Mouse (Mus musculus) left cerebral cortex, postnatal 14 days (tissue): ENCODE results near the gene Cnksr1. TPM values are rescaled to one million over a fixed set of nuclear protein-coding genes. Genes with fewer than 3 reads are reported as not detected.
"Not testable (repeated sequence)": the region's sequence is repeated elsewhere in the genome, so short reads cannot be mapped to it uniquely, and the experiment has no call there.

Experiments used
- DNase-seq, 2 experiments: peaks; one replicate each; pipeline ENCODE4 v3.0.0; 2021 to 2022; ENCODE audit warnings: low spot score in 2 of 2, mixed read lengths in 1 of 2
- intact Hi-C: fragments of 180-260 bp; cut with DNase I; formaldehyde crosslinking; loops from one replicate; pipeline ENCODE4 v1.15.1; 2025
- long read RNA-seq, 2 experiments: library from polyadenylated mRNA; stranded (forward); transcript quantifications; one replicate each; pipeline ENCODE4 v2.0.0; 2021
- total RNA-seq, 2 experiments: library from RNA; stranded (reverse); gene quantifications; 2 replicates each; pipeline ENCODE4 v1.2.3; 2021

The Cnksr1 gene
- total RNA-seq, result under 1 TPM in 1 of 2 experiments, not detected in 1; 0.24 TPM
- long read RNA-seq, experiment 1, result 0 reads
- long read RNA-seq, experiment 2, result 0 reads

DNA sequence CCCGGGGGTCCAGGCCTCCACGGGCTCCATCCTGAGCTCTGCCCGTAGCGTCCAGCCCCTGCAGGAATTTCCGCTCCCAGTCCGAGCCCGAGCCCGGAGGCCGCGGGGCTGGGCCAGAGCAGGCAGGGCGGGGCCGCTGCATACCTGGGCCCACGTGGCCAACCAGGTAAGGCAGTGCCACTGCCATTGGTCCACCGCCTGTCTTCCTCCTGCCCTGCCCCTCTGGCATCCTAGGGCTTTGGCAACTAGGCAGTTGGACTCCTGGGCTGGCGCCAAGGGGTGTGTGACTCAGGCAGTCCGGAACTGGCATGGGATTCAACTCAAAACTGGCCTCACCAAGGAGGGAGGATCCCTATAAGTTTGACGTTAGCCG is at the start of gene Cnksr1:
Cnksr1 (minus strand) TSS at position 121 of the 373 bp plus-strand sequence.
- intact Hi-C loops, result no loop called here
- DNase-seq, result peak; percentile 28 to 37

DNA sequence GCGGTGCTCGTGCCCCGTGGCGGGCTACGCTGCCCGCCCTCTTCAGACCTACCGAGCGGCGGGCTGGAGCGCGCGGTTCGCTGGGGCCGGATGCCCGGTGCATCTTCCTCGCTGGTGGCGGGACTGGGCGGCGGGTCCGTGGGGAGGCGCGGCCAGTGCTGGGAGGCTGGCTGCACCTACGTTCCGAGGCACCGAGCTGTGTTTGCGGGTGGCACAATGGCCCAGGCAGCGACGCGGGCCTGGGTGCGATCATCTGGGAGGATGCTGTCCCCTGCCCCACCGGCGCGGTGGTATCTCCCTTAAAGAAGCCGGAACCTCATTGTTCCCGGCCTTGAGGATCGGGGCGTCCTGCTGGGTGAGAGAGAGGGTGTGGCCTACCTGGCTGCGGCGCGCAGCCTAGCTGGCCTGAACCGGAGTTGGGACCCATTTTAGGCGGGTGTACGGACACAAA is 49.4 kb upstream of the Cnksr1 start, which contains the start of gene Pdik1l:
Pdik1l (minus strand) TSS at position 321 of the 451 bp plus-strand sequence.
- DNase-seq, result peak; percentile 72 to 74
- intact Hi-C loops, result loop anchor here (2.0 to 5.0 kb wide), 3 partner anchors 39 to 101 kb away; partner anchors contain the start of gene Cep85

DNA sequence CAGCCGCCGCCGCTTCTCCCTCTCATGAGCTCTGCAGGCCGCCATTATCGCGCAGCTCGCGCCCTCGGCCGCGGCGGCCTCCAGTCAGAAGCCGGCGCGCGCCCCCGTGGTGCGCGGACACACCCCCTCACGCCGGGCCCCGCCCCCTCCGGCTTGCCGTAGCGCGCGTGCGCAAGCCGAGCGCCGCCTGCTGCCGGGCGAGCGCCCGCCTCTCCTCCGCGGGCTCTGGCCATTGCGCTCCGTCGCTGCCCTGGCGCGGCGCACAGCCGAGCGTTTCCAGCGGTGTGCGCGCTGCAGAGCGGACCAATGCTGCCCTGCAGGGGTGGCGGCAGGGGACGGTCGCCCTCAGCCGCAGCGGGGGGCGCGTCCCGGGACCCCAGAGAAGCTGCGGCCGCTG is 49.0 kb upstream of the Cnksr1 start:
- DNase-seq, result peak; percentile 96 to 97
- intact Hi-C loops, result loop anchor here (2.0 to 5.0 kb wide), 2 partner anchors 70 to 100 kb away; partner anchors contain the start of gene Cep85

DNA sequence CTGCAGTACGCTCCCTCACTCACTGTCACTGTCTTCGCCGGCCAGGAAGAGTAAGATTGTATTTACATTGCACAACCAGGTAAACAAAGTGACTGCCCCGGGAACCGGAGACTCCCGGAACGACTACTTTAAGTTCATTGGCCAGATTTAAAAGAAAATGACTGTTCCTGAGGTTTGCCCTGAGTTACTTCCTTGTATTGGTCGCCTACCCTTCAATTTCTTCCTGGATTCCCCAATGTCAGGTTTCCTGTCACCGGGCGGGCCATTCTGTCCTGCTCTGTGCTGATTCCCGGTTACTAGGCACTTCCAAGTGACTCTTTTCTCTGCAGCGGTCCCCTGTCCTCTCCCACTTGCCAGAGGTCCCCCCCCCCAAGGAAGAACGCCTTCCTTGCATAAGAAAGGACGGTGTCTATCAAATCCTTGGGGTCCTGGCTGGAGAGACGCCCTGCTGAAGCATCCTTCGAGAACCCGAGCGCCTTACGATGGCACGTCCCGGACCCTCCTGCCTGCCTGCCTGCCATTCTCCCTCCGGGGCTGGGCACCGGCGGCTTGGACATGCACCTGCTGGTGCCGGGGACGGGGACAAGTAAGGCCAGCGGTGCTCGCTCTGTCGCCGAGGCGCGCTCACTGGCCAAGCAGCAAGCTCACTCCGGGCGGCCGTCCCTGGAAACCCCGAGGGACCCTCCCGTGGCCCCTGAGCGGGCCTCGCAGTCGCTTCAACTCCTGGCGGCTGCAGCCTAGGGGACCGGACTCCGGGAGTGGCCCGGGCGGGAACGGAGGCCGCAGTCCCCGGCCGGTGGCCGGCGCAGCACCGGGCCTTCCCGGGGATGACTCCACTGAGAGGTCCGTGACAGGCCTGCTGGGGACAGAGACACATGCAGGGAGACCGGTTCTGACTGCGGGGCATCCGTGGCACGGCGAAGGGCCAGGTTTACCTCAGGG is 48.3 kb upstream of the Cnksr1 start:
- DNase-seq, result peak in 1 of 2 experiments; percentile 19
- intact Hi-C loops, result loop anchor here (2.0 to 5.0 kb wide), 2 partner anchors 71 to 100 kb away; partner anchors contain the start of gene Cep85

DNA sequence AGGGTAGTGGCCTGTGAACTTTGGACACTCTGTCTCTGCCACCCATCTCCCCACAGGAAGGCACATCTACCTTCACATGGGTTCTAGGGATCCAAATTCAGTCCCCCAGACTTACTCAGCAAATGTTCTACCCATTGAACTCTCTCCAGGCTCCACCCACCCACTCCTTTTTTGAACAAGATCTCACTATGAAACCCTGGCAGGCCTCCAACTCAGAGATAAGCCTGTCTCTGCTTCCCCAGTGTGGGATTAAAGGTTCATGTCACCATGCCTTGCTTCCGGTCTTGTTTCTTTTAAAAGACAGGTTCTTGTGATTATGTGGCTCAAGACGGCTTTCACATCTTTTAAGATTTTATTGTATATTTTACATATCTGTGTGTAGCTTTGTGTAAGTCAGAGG is 46.7 kb upstream of the Cnksr1 start:
- intact Hi-C loops, result loop anchor here (5.0 kb wide), 1 partner anchor 72 kb away; no protein-coding TSS in a partner anchor
- DNase-seq, result no peak

DNA sequence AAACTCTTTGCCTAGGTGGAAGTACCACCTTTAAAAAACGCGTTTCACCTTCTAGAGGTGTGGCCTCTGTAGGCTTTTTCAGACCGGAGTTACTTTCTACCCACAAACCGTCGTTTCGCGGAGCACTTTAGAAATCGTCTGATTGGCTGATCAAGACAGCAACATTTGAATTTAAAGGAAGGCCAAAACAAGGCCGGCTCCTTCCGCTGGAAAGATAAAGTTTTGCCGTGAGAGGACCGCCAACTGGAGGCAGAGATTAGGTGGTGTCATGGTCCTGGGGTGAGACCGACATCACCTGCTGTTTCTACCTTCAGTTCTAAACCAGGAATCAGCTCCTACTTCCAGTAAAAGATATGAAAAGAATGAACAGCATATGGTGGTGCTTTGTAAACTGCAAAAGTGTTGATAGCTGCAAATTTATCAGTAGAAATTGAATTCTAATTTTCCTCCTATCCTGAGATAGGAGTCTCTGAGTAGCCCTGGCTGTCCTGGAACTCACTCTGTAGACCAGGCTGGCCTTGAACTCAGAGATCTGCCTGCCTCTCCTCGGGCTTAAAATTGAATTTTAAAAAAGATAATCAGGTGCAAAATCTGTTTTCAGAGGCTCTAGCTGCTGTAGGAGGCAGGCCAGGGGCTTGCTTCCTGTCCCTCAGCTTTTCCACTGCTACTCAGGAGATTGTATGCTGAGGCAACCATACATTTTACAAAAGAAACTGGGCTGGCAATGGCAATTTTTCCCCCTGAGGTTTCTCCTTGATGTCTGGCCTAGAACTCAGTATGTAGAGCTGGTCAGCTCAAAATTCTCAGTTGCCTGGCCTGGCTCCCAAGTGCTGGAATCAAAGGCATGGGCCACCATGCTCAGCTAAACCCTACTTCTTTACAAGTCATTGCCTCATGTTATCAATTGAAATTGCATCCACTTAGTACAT is 35.5 kb upstream of the Cnksr1 start:
- intact Hi-C loops, result no loop called here
- DNase-seq, result no peak

DNA sequence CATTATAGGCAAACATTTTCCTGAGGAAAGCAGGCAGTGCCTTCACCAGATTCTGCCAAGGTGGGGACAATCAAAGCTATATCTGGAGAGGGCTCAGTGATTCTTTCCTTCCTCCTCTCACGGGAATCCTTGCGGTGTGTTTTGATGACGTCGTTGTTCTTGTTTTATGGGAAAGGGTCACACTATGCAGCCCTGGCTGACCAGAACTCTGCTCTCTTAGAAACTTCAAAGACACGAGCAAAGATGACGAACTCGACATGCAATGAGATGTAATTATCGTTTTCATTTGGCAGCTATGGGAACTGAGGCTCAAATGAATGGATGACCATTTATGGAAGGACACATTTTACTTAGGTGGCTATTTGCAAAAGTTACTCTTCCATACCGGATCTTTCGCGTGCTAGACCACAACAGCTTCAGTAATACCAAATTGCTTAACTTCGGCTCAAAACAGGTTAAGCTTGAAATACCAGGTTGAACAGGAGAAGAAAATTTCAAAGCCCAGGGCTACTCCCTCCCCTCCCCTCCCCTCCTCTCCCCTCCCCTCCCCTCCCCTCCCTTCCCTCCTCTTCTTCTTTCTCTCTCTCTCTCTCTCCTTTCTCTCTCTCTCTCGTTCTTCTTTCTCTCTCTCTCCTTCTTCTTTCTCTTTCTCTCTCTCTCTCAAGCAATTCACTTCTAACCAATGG is 34.7 kb upstream of the Cnksr1 start:
- intact Hi-C loops, result no loop called here
- DNase-seq, result no peak

DNA sequence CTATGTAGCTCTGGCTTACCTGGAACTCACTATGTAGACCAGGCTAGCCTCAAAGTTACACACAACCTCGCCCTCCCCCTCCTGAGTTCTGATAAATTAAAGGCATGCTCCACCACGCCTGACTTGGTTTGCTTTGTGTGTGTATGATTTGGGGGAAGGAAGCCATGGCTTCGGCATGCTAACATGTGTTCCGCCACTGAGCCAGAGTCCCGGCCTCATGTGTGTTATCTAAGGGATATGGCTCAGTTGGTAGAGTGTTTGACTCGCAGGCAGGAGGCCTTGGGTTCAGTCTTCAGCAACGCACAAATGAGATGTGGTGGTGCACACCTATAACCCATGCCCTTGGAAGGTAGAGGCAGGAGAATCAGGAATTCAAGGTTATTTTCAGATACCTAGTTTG is 33.8 kb upstream of the Cnksr1 start:
- intact Hi-C loops, result no loop called here
- DNase-seq, result no peak

DNA sequence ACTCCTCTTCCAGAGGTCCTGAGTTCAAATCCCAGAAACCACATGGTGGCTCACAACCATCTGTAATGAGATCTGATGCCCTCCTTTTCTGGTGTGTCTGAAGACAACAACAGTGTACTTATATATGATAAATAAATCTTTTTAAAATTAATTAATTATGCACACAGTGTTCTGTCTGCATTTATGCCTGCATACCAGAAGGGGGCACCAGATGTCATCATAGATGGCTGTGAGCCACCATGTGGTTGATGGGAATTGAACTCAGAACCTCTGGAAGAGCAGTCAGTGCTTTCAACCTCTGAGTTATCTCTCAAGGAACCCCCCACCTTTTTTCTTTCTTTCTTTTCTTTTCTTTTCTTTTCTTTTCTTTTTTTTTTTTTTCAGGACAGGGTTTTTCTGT is 31.4 kb upstream of the Cnksr1 start:
- DNase-seq, intact Hi-C loops: not testable (repeated sequence)

DNA sequence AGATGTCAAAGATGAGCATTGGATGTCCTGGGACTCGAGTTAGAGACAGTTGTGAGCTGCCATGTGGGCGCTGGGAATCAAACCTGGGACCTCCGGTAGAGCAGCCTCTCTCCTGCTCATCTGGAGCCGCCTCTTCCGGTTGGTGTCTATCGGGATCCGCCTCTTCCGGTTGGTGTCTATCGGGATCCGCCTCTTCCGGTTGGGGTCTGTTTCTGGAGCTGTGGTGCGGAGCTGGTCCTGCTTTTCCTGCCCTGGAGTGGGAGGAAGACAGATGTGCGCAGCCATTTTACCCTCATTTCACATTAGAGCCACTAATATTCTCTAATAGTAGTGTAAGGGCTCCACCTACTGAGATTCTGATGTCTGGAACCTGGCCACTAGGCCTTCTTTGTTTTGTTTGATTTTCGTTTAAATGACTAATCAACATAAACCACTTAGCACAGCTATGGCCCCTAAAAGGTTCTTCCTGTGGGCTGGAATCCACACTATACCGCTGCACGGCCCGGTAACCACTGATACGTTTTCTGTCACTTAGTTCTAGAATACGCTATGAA is 30.0 kb upstream of the Cnksr1 start:
- intact Hi-C loops, result no loop called here
- DNase-seq, result no peak

DNA sequence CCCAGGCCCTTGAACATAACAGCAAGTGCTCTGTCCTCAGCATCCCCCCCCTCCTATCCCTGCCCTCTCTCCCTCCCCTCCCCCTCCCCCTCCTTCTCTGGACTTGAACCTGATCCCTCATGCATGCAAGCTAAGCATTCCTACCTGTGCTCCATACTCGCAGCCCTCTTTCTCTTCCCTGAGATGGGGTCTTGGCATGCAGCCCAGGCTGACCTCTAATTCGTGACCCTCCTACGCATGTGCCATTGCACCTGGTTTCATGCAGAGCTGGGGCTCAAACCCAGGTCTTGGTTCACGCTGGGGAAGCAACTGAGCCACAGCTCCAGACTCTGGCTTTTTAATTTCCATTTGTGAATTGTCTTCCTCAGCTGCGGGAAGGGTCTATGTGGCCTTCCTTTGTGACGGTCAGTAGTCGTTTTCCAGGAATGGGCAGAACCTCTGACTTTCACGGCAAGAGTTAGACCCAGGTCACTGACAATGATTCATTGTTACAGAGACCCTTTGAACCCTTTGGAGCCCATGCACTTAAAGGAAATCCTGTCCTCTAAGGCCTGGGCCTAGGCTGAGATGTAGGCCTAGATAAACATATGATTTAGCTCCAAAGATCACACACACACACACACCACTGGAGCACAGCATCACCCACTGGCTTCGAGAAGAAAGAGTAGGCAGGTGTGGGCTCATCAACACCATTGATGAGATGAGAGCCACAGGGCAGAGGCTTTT is 27.8 kb upstream of the Cnksr1 start:
- no peak for DNase-seq
- intact Hi-C loops, result no loop called here

DNA sequence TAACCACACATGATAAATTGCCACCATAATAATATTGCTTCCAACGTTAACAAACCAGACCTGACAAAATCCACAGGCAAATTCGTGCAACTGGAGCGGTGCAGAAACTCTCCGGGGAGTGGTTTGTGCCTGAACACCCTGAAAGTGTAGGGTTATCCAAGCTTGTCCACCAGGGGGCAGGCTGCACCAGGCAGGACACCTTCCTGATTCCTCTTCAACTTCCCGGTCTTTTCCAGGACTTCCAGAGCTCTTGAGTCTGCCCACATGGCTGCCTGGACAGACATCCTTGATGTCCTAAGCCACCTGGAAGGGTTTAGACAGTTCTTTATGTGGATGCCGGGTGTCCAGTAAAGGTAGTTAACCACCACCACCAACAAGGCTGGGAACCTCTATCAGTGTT is 25.0 kb upstream of the Cnksr1 start:
- peak; percentile 52 to 56 for DNase-seq
- intact Hi-C loops, result no loop called here

DNA sequence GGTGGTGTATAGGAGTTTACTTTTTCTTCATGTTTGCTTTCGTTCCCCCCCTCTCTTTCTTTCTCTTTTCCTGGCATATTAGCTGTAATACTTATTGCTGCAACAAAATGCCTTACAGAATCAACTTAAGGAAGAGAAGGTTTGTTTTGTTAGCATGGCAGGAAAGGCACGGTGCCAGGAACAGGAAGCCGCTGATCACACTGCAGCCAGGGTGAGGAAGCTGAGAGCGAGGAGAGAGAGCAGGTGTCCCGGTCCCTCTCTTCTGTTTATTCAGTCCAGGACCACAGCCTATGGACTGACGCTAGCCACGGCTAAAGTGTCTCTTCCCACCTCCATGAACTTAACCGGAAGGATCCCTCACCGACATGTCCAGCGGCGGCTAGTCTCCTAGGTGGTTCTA is 20.2 kb upstream of the Cnksr1 start:
- intact Hi-C loops, result no loop called here

DNA sequence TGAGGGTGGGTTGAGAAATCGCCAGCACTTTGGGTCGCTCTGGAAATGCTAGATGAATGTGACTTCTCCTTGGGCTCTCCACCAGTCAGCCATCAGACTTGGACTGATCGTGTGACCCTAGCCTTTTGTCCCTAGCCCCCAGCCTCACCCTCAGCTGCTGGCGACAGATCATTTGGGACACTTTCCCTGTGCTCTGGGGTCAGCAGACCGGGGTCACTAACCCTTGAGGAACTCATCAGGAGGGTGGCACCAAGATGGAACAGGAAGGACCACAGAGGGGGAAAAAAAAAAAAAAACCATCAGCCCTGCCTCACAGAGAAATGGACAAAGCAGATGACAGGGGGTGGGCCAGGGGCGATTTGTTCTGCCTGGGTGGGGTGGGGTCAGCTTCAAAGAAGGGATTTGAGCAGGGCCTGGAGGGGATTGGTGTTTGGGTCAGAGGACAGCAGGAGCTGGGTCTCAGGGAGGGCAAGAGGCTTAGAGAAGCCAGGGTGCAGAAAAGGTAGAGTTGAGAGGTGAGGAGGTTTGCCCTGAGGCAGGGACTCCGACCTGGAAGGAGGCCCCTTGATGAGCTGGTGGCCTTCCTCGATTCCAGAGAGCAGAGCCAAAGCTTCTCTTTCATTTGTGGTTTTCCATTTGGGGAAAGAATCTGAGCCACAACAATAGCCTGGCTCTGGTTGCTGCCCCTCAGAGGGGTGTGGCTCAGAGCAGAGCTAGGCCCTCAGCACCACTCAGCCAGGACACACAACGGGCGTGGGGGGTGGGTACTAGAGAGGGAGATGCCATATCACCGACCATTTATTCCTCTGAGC is 19.2 kb upstream of the Cnksr1 start:
- intact Hi-C loops, result no loop called here
- no peak for DNase-seq

More for the DNA sequence above, 20.2 kb upstream of the Cnksr1 start:
- DNase-seq, result no peak

DNA sequence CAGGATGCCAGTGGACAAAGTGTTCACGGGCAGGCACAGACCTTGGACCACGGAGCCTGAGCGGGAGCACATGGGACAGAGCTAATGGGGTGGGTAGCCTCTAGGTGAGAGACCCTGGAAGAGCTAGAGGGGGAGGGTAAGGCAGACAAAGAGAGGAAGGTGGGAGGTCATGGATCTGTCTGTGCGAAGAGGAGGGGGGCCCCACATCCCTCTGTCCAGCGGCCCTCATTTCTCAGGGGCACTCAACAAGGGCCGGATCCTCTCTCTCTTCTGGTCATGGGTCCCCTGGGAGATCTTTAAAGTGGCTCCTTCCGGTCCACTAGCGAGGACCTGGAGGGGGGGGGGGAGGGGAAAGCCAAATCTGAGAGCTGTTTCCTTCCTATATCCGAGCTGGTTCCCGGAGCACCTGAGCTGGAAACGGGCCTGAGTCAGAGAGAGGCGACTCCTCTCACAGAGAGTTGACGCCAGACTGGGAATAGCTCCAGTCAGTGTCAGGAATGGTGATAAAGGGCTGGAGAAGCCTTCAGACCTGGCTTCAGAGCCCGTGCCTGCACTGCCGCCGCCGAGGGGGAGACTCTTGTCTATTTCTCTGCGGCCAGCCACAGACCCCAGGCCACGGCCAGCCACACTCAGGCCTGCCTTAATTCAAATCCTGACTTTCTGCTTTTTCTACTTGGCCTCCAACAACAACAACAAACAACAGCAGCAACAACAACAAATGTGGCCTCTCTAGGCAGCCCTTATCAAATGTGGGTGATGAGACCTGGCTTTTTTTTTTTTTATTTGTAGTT is 18.4 kb upstream of the Cnksr1 start:
- no peak for DNase-seq
- intact Hi-C loops, result no loop called here

DNA sequence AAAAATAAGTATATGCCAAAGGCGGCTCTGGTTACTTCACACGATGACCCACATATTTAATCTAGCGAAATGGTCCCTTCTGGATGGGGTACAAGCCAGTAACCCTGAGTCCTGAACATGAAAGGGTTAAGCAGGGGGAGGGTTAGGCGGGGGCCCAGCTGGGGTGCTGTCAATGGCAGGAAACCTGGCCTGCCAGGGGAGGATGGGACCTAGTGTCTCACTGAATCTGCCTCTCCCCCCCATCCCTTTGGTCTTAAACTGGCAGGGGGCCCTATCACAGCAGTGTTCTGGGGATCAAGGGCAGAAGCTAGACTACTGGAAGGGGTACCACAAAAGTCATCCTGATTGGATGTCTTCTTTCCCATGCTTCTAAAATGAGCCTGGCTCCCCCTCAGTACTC is 17.7 kb upstream of the Cnksr1 start:
- intact Hi-C loops, result no loop called here
- DNase-seq, result no peak
